Mouse (Mus musculus): ENCODE data around the gene B3glct.

DNA sequence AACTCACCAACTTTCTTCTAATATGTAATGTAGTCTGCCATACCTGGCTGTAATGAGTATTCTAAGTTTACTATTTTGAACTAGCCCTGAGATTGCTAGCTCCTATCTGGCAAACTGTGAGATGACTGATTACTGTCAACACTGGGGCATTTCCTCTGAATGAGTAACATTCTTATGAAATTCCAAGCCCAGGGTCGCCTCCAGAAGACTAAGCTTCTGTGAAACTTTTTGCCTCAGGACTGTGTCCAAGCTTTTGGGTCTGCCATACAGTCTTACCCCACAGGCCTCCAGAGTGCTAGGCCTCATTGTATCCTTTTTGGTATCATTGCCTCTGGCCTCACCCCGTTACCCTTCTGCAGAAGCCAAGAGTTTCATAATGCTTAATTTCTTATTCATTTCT, 132.0 kb downstream of the B3glct start:
- TF ChIP-seq ZNF384 (IDR thresholded peaks at IDR 0.05; ENCODE audit: low read depth, low read length) (no peak), MAFK (IDR thresholded peaks at IDR 0.05; ENCODE audit: insufficient read depth, low read depth, low read length) (no peak), ZC3H11A (IDR thresholded peaks at IDR 0.05; ENCODE audit: borderline replicate concordance, low read depth, low read length) (no peak)
